Mouse (Mus musculus): ENCODE results near the gene Fam19a4.

Gene Fam19a4

GRCm38 (mm10) chr6:97060074-97060681 lies at the start of gene Fam19a4:
Fam19a4 (minus strand) TSS chr6:97060413.
- no peak for DNase-seq (ENCODE audit: low read depth, low spot score)

GRCm38 (mm10) chr6:97106777-97107176 lies 46.6 kb upstream of the Fam19a4 start:
- DNase-seq (ENCODE audit: low read depth, low spot score): peak; percentile 50

- DNase-seq (ENCODE audit: low read depth, low spot score): no peak
These were observed 45.9 kb upstream of the Fam19a4 start for GRCm38 (mm10) chr6:97106106-97106505.

GRCm38 (mm10) chr6:97104264-97104852 lies 44.1 kb upstream of the Fam19a4 start:
- no peak for DNase-seq (ENCODE audit: low read depth, low spot score)

GRCm38 (mm10) chr6:97101958-97102702 lies 41.9 kb upstream of the Fam19a4 start:
- no peak for DNase-seq (ENCODE audit: low read depth, low spot score)

GRCm38 (mm10) chr6:97101190-97101957 lies 41.2 kb upstream of the Fam19a4 start:
- DNase-seq (ENCODE audit: low read depth, low spot score): no peak

- DNase-seq (ENCODE audit: low read depth, low spot score): no peak
These were observed 22.1 kb upstream of the Fam19a4 start for GRCm38 (mm10) chr6:97082336-97082735.

GRCm38 (mm10) chr6:97080016-97080415 lies 19.8 kb upstream of the Fam19a4 start:
- no peak for DNase-seq (ENCODE audit: low read depth, low spot score)

- DNase-seq (ENCODE audit: low read depth, low spot score): no peak
These were observed 614 bp downstream of the Fam19a4 start for GRCm38 (mm10) chr6:97059599-97059998.

GRCm38 (mm10) chr6:97052196-97052770 lies 7.9 kb downstream of the Fam19a4 start:
- no peak for DNase-seq (ENCODE audit: low read depth, low spot score)

- no peak for DNase-seq (ENCODE audit: low read depth, low spot score)
These were observed 11.8 kb downstream of the Fam19a4 start for GRCm38 (mm10) chr6:97048403-97048802.

GRCm38 (mm10) chr6:97046541-97046940 lies 13.7 kb downstream of the Fam19a4 start:
- DNase-seq (ENCODE audit: low read depth, low spot score): no peak

- DNase-seq (ENCODE audit: low read depth, low spot score): no peak
These were observed 33.0 kb downstream of the Fam19a4 start for GRCm38 (mm10) chr6:97027110-97027677.

GRCm38 (mm10) chr6:97019323-97019722 lies 40.9 kb downstream of the Fam19a4 start:
- no peak for DNase-seq (ENCODE audit: low read depth, low spot score)

GRCm38 (mm10) chr6:97016711-97017110 lies 43.5 kb downstream of the Fam19a4 start:
- DNase-seq (ENCODE audit: low read depth, low spot score): no peak

GRCm38 (mm10) chr6:97016018-97016417 lies 44.2 kb downstream of the Fam19a4 start:
- DNase-seq (ENCODE audit: low read depth, low spot score): no peak

GRCm38 (mm10) chr6:97006513-97007094 lies 53.6 kb downstream of the Fam19a4 start:
- peak; percentile 3 for DNase-seq (ENCODE audit: low read depth, low spot score)

GRCm38 (mm10) chr6:97005038-97005437 lies 55.2 kb downstream of the Fam19a4 start:
- DNase-seq (ENCODE audit: low read depth, low spot score): no peak

- DNase-seq (ENCODE audit: low read depth, low spot score): no peak
These were observed 64.6 kb downstream of the Fam19a4 start for GRCm38 (mm10) chr6:96995556-96996159.

- no peak for DNase-seq (ENCODE audit: low read depth, low spot score)
These were observed 68.5 kb downstream of the Fam19a4 start for GRCm38 (mm10) chr6:96991741-96992140.

GRCm38 (mm10) chr6:96977537-96977936 lies 82.7 kb downstream of the Fam19a4 start:
- DNase-seq (ENCODE audit: low read depth, low spot score): no peak
